Mouse (Mus musculus): Measurements from ENCODE around the gene Opa1. TPM values are rescaled to one million over a fixed set of nuclear protein-coding genes. Genes with fewer than 3 reads are reported as not detected.

Gene Opa1
- polyA plus RNA-seq, 1 experiment from 2014 or later: 15.2 TPM

GRCm38 (mm10) chr16:29670806-29671205 is 91.7 kb downstream of the Opa1 start:
- Histone ChIP-seq H3K9ac (replicated peaks) (no peak overlapping the region), H3K36me3 (replicated peaks; ENCODE audit: insufficient read depth, low read length) (no peaks in the 10 kb centered on the region), H3K4me1 (ENCODE audit: insufficient read depth) (0 out of 2 replicates have a peak, but pooled peaks cover 2% of the 10 kb centered on the region), H3K27me3 (ENCODE audit: insufficient read depth, low read length) (no peaks in the 10 kb centered on the region), H3K27ac (ENCODE audit: low read depth) (no peak overlapping the region), H3K9me3 (ENCODE audit: low read length) (no peaks in the 10 kb centered on the region), H3K4me2 (ENCODE audit: low read depth, low read length) (no peak overlapping the region), H3K4me3 (ENCODE audit: low read depth, low read length) (no peak overlapping the region)
- DNase-seq: no peak
- ATAC-seq: no peak
- TF ChIP-seq EP300 (IDR thresholded peaks at IDR 0.05; ENCODE audit: low read depth) (no peak), CTCF (IDR thresholded peaks at IDR 0.05; ENCODE audit: low read depth) (no peak)
- 85% methylated on average over 3 of the region's 3 CpGs for WGBS (ENCODE audit: insufficient replicate concordance)

DNA sequence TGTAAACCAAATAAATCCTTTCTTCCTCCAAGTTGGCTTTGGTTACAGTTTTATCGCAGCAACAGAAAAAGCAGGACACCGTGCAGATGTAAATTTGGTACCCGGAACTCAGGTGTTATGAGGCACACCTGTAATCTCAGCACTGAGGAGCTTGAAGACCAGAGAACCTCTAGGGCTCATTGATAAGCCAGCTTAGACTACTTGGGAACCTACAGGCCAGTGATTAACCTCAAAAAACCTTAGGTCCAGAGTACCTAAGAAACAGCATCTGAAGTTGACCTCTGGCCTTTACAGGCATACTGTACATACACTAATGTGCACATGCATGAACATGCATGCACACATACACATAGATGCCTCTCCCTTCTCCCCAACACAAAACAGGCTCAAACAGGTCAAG is 94.1 kb downstream of the Opa1 start:
- DNase-seq (no peak), ATAC-seq (no peak)
- Histone ChIP-seq H3K9ac (replicated peaks) (no peak overlapping the region), H3K27ac (ENCODE audit: low read depth) (no peak overlapping the region), H3K9me3 (ENCODE audit: low read length) (no peaks in the 10 kb centered on the region), H3K4me2 (ENCODE audit: low read depth, low read length) (no peak overlapping the region), H3K27me3 (ENCODE audit: insufficient read depth, low read length) (no peaks in the 10 kb centered on the region), H3K36me3 (replicated peaks; ENCODE audit: insufficient read depth, low read length) (no peaks in the 10 kb centered on the region), H3K4me1 (ENCODE audit: insufficient read depth) (0 out of 2 replicates have a peak, but pooled peaks cover 2% of the 10 kb centered on the region), H3K4me3 (ENCODE audit: low read depth, low read length) (no peak overlapping the region)
- 86% methylated on average over 3 of the region's 3 CpGs for WGBS (ENCODE audit: insufficient replicate concordance)
- no peak for TF ChIP-seq CTCF (IDR thresholded peaks at IDR 0.05; ENCODE audit: low read depth)
- TF ChIP-seq EP300 (IDR thresholded peaks at IDR 0.05; ENCODE audit: low read depth): no peak

- no peak for DNase-seq
- TF ChIP-seq CTCF (IDR thresholded peaks at IDR 0.05; ENCODE audit: low read depth) (no peak), EP300 (IDR thresholded peaks at IDR 0.05; ENCODE audit: low read depth) (no peak)
- H3K4me1 ChIP-seq (ENCODE audit: insufficient read depth): peaks cover 2% of the 10 kb centered on the region; the same call in 1 of the 2 replicates
- no peak overlapping the region for H3K27ac ChIP-seq (ENCODE audit: low read depth)
- 83% methylated on average over 5 of the region's 5 CpGs for WGBS (ENCODE audit: insufficient replicate concordance)
- H3K36me3 ChIP-seq (replicated peaks; ENCODE audit: insufficient read depth, low read length): no peaks in the 10 kb centered on the region
- no peak overlapping the region for H3K9ac ChIP-seq (replicated peaks)
- no peak overlapping the region for H3K4me3 ChIP-seq (ENCODE audit: low read depth, low read length)
- H3K9me3 ChIP-seq (ENCODE audit: low read length): no peaks in the 10 kb centered on the region
- ATAC-seq: no peak
- no peak overlapping the region for H3K4me2 ChIP-seq (ENCODE audit: low read depth, low read length)
- H3K27me3 ChIP-seq (ENCODE audit: insufficient read depth, low read length): no peaks in the 10 kb centered on the region
Measured at GRCm38 (mm10) chr16:29679607-29680006, 100.5 kb downstream of the Opa1 start.

DNA sequence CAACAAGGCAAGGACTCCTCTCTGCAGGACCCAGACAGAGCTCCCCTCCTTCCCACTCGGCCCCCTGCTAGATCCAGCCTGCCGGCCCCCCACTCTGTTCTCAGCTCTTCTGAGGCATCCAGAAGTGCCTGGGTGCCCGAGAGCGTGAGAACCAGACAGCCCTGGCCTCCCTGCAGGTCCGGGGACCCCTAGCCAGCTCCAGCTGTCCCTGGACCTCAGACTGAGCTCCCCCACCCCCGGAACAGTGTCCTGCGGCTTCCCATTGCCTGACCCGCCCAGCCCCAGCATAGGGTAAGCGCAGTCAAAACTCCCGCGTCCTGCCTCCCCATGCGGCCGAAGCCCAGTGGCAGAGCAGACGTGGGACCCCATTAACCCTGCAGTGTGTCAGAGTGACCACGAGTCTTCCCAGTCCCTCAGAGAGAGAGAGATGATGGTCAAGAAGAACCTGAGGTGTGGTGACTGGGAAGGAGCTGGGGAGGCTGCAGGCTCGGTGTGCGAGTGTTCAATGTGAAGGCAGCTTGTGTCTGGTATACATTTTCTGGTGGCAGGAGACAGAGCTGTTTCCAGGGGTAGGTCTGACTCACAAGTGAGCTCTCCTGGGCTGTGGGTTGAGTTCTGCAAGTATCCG is 101.5 kb downstream of the Opa1 start:
- ATAC-seq: no peak
- TF ChIP-seq EP300 (IDR thresholded peaks at IDR 0.05; ENCODE audit: low read depth) (no peak), CTCF (IDR thresholded peaks at IDR 0.05; ENCODE audit: low read depth) (no peak)
- WGBS (ENCODE audit: insufficient replicate concordance): 76% methylated on average over 18 of the region's 18 CpGs

DNA sequence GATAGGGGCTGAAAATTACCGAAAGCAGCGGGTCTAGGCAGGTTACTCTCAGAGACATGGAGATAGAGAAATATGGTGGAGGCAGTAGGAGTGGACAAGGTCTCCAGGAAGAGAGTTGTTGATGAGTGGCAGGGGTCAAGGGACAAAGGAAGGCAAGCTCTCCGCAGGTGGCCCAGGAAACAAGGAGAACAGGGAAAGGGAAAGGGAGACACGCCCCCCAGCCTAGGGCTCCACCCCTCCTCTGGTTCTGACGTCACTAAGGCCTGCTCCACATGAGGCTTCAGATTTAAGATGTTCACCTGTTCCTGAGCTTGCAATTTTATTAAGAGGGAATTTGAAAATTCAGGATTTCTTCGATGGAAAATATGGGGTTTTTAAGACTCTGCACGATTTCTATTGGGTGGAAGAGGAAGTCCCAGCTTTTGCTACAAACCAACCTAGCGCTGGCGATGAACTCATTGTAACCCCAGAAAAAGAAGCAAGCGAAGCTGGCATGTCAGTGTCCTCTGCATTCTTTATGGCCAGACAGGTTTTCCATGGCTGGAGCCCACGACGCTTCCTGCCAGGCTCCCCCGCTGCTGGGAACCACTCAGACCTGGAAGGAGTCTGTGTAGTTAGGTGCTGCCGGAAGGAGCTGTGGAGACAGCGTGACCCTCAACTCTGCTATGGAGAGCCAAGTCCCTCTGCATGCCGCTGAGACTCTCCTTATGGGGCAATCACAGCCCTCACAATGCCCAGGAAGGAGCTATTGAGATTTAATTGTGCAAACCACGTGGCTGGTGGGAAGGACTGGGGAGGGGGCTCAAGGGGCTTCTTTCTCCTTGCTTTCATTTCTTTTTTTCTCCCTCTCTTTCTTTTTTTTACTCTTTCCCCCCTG is 103.7 kb downstream of the Opa1 start:
- DNase-seq (no peak), ATAC-seq (no peak)
- Histone ChIP-seq H3K27ac (ENCODE audit: low read depth) (no peak overlapping the region), H3K9me3 (ENCODE audit: low read length) (no peaks in the 10 kb centered on the region), H3K4me2 (ENCODE audit: low read depth, low read length) (no peak overlapping the region), H3K4me3 (ENCODE audit: low read depth, low read length) (no peak overlapping the region), H3K36me3 (replicated peaks; ENCODE audit: insufficient read depth, low read length) (no peaks in the 10 kb centered on the region), H3K27me3 (ENCODE audit: insufficient read depth, low read length) (no peaks in the 10 kb centered on the region), H3K4me1 (ENCODE audit: insufficient read depth) (peaks cover 2% of the 10 kb centered on the region; the same call in 1 of the 2 replicates), H3K9ac (replicated peaks) (no peak overlapping the region)
- 46% methylated on average over 17 of the region's 17 CpGs for WGBS (ENCODE audit: insufficient replicate concordance)
- no peak for TF ChIP-seq EP300 (IDR thresholded peaks at IDR 0.05; ENCODE audit: low read depth)
- TF ChIP-seq CTCF (IDR thresholded peaks at IDR 0.05; ENCODE audit: low read depth): no peak

More for the DNA sequence above, 101.5 kb downstream of the Opa1 start:
- no peak overlapping the region for H3K4me3 ChIP-seq (ENCODE audit: low read depth, low read length)
- peaks cover 2% of the 10 kb centered on the region; the same call in 1 of the 2 replicates for H3K4me1 ChIP-seq (ENCODE audit: insufficient read depth)
- H3K36me3 ChIP-seq (replicated peaks; ENCODE audit: insufficient read depth, low read length): no peaks in the 10 kb centered on the region
- H3K27ac ChIP-seq (ENCODE audit: low read depth): no peak overlapping the region
- no peaks in the 10 kb centered on the region for H3K27me3 ChIP-seq (ENCODE audit: insufficient read depth, low read length)
- no peak for DNase-seq
- no peaks in the 10 kb centered on the region for H3K9me3 ChIP-seq (ENCODE audit: low read length)
- no peak overlapping the region for H3K4me2 ChIP-seq (ENCODE audit: low read depth, low read length)
- no peak overlapping the region for H3K9ac ChIP-seq (replicated peaks)

- peaks cover 2% of the 10 kb centered on the region; the same call in 1 of the 2 replicates for H3K4me1 ChIP-seq (ENCODE audit: insufficient read depth)
- no peak for DNase-seq
- H3K9me3 ChIP-seq (ENCODE audit: low read length): no peaks in the 10 kb centered on the region
- no peak overlapping the region for H3K4me2 ChIP-seq (ENCODE audit: low read depth, low read length)
- H3K27me3 ChIP-seq (ENCODE audit: insufficient read depth, low read length): no peaks in the 10 kb centered on the region
- ATAC-seq: no peak
- no peak overlapping the region for H3K4me3 ChIP-seq (ENCODE audit: low read depth, low read length)
- whole genome bisulfite sequencing (ENCODE audit: insufficient replicate concordance): 31% methylated on average over 12 of the region's 12 CpGs
- no peak overlapping the region for H3K27ac ChIP-seq (ENCODE audit: low read depth)
- no peaks in the 10 kb centered on the region for H3K36me3 ChIP-seq (replicated peaks; ENCODE audit: insufficient read depth, low read length)
- TF ChIP-seq CTCF (IDR thresholded peaks at IDR 0.05; ENCODE audit: low read depth) (no peak), EP300 (IDR thresholded peaks at IDR 0.05; ENCODE audit: low read depth) (no peak)
- H3K9ac ChIP-seq (replicated peaks): 0 out of 2 replicates have a peak overlapping the region, but pooled peaks have one; percentile 26
Measured at GRCm38 (mm10) chr16:29683563-29683962, 104.4 kb downstream of the Opa1 start.
